Mouse (Mus musculus) mature B cell (primary cell): ENCODE data around the gene Vinac1.
"Not testable (repeated sequence)": the region's sequence is repeated elsewhere in the genome, so short reads cannot be mapped to it uniquely, and the experiment has no call there.

Experiments used
- in situ Hi-C: fragments of 300-500 bp; cut with MboI; formaldehyde crosslinking; loops from 2 replicates; pipeline ENCODE4 v1.14.3; 2019

Gene Vinac1

GRCm38 (mm10) chr2:129040567-129040966 is 7.4 kb downstream of the Vinac1 start:
- in situ Hi-C loops, result no loop called here

- in situ Hi-C loops, result no loop called here
Measured at GRCm38 (mm10) chr2:129038937-129039631, 8.9 kb downstream of the Vinac1 start.

- in situ Hi-C loops, result no loop called here
Measured at GRCm38 (mm10) chr2:129038426-129038936, 9.5 kb downstream of the Vinac1 start.

DNA sequence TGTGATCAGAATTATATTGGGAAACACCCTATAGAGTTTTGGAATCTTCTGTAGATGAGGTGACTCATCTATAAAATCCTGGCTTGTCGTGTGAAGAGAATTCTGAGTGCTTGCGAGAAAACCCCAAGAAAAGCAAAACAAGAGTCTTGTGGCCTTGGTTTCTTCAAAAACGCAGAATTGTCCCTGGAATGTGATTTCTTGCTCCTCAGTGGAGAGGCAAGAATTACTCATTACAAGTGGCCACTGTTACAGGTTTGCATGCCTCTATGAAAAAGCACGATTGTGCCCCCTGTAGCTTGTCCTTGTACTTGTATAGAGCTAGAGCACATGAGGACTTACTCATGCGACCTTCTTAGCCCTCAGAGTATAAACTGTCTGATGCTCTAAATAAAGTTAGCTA is 12.6 kb downstream of the Vinac1 start:
- in situ Hi-C loops, result no loop called here

DNA sequence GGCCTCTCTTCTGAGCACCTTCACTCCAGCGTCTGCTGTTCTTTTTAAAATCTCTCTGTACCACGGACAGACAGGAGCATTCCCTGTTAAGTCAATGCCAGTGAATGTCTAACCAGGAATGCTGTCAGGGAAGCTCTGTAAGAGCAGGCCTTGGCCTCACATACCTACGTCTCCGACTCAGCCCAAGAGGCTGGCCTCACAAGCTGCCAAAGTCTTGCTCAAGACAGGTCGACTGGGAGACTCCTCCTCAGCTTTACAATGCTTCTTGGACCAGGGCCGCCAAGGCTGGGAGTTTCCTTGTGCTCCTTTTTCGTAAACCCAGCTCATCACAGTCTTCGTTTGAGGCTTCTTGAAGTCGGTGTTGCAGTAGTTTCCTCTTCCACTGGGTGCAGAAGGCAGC is 23.2 kb downstream of the Vinac1 start:
- in situ Hi-C loops, result no loop called here

GRCm38 (mm10) chr2:129020106-129020505 is 27.9 kb downstream of the Vinac1 start:
- in situ Hi-C loops, result no loop called here

- in situ Hi-C loops, result not testable (repeated sequence)
Measured at GRCm38 (mm10) chr2:129008867-129009266, 39.1 kb downstream of the Vinac1 start.

GRCm38 (mm10) chr2:129006194-129006749 is 41.7 kb downstream of the Vinac1 start:
- in situ Hi-C loops, result no loop called here

DNA sequence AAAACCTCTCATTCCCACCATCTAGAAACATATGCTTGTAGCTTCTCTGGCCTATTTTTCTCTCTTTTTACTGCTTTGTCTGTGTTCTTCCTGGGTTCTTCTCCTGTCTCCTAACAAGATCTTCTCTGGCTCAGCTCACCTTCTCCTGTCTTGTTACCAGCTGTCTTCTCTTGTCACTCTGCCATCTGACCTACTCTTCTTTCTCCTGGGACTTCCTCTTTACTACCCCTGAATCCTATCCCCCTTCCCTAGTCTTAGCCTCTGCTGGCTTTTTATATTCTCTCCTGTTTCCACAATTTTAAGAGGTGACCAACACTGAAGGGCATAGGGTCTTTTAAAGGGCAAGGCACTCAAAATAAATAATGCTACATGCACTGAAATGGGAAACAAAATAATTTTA is 43.1 kb downstream of the Vinac1 start:
- in situ Hi-C loops, result no loop called here

- in situ Hi-C loops, result no loop called here
Measured at GRCm38 (mm10) chr2:128984746-128985145, 63.2 kb downstream of the Vinac1 start.

DNA sequence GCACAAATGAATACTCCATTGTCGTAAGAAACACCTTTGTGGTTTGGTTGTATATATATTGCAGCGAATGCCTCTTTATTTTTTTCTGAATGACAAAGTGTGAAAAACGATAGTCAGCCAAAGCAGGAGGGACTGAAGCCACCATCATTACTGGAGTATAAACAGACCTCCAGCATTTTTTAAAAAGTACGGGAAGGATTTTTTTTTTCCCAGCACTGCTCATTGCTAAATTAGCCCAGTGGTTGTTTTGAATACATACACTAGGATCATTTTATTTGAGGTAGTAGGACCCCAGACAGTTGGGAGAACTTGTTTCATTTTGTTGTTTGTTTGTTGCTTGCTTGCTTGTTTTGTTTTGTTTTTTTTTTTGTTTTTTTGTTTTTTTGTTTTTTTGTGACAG is 72.4 kb downstream of the Vinac1 start:
- in situ Hi-C loops, result no loop called here
